Mouse (Mus musculus) CH12.LX (cell line): ENCODE data around the gene Ltb. TPM values are rescaled to one million over a fixed set of nuclear protein-coding genes. Genes with fewer than 3 reads are reported as not detected.

Experiments used
- DNase-seq: peaks from one replicate; pipeline ENCODE4 v3.0.0-alpha.2; 2013; ENCODE audit errors: extremely low read depth
- H3K27ac ChIP-seq: 2 replicates; pipeline ENCODE4 v1.5.1; 2012; ENCODE audit warnings: low read depth, mild to moderate bottlenecking, control low read depth, moderate library complexity; ENCODE audit not compliant: insufficient read depth
- H3K27me3 ChIP-seq: replicated peaks from 2 replicates; pipeline ENCODE3; 2012; ENCODE audit warnings: inconsistent platforms
- H3K36me3 ChIP-seq, 2 experiments: replicated peaks in 1 of 2; 2 replicates each; pipeline versions ENCODE3 to v1.6.1; 2012; ENCODE audit warnings: inconsistent platforms in 1 of 2, low read length in 1 of 2, mild to moderate bottlenecking in 1 of 2, mixed read lengths in 1 of 2, moderate library complexity in 1 of 2; ENCODE audit not compliant: control insufficient read depth in 1 of 2, insufficient read depth in 1 of 2
- H3K4me1 ChIP-seq, 2 experiments: 2 replicates each; pipeline ENCODE4 v1.6.1; 2012; ENCODE audit warnings: inconsistent platforms in 1 of 2, moderate library complexity in 1 of 2; ENCODE audit not compliant: insufficient read depth in 2 of 2, control insufficient read depth in 1 of 2
- H3K4me2 ChIP-seq: 2 replicates; pipeline ENCODE4 v1.6.1; 2012; ENCODE audit warnings: low read depth, mild to moderate bottlenecking, control low read depth; ENCODE audit not compliant: poor library complexity, insufficient read depth, severe bottlenecking
- H3K4me3 ChIP-seq, 3 experiments: fragments of 150-350 bp in 1 of 3; sonication (generic) in 1 of 3; replicated peaks in 1 of 3; 2 replicates each; pipeline versions ENCODE3 to v1.5.1; 2011 to 2012; ENCODE audit warnings: low read depth in 2 of 3, low read length in 2 of 3, mild to moderate bottlenecking in 2 of 3, moderate library complexity in 2 of 3, control low read depth in 1 of 3, improper control_type of control experiment in 1 of 3, inconsistent platforms in 1 of 3, mixed read lengths in 1 of 3; ENCODE audit not compliant: poor library complexity in 1 of 3
- H3K79me2 ChIP-seq: replicated peaks from 2 replicates; pipeline ENCODE4 v1.6.1; 2012; ENCODE audit warnings: mild to moderate bottlenecking, moderate library complexity; ENCODE audit not compliant: control insufficient read depth, poor library complexity, insufficient read depth, severe bottlenecking; ENCODE audit errors: extremely low read depth
- H3K9ac ChIP-seq: 2 replicates; pipeline ENCODE4 v1.6.1; 2012; ENCODE audit warnings: low read depth, mild to moderate bottlenecking, control low read depth, moderate library complexity; ENCODE audit not compliant: insufficient read depth
- H3K9me3 ChIP-seq: replicated peaks from 2 replicates; pipeline ENCODE3; 2012; ENCODE audit warnings: low read length, inconsistent platforms, mixed read lengths
- BHLHE40 ChIP-seq: IDR thresholded peaks from 2 replicates; pipeline ENCODE4 v1.6.1; 2011; ENCODE audit warnings: mild to moderate bottlenecking, low read depth, low read length, improper control_type of control experiment
- CHD2 ChIP-seq: IDR thresholded peaks from 2 replicates; pipeline ENCODE4 v1.6.1; 2011; ENCODE audit warnings: low read length, improper control_type of control experiment
- EP300 ChIP-seq: IDR thresholded peaks from 2 replicates; pipeline ENCODE4 v1.6.1; 2011; ENCODE audit warnings: low read length, improper control_type of control experiment
- ETS1 ChIP-seq: conservative IDR thresholded peaks from 2 replicates; pipeline ENCODE4 v1.6.1; 2012; ENCODE audit warnings: low read depth, mild to moderate bottlenecking, inconsistent platforms, low read length, improper control_type of control experiment, moderate library complexity
- IRF4 ChIP-seq: IDR thresholded peaks from 2 replicates; pipeline ENCODE4 v1.6.1; 2014; ENCODE audit warnings: low read depth, mild to moderate bottlenecking, inconsistent platforms, low read length, improper control_type of control experiment
- JUN ChIP-seq: IDR thresholded peaks from 2 replicates; pipeline ENCODE4 v1.6.1; 2011; ENCODE audit warnings: low read depth, mild to moderate bottlenecking, low read length, improper control_type of control experiment, moderate library complexity; ENCODE audit not compliant: insufficient read depth
- JUND ChIP-seq: conservative IDR thresholded peaks from 2 replicates; pipeline ENCODE4 v1.6.1; 2011; ENCODE audit warnings: low read depth, low read length, improper control_type of control experiment
- KAT2A ChIP-seq: IDR thresholded peaks from 2 replicates; pipeline ENCODE4 v1.6.1; 2012; ENCODE audit warnings: low read length, improper control_type of control experiment, inconsistent platforms; ENCODE audit not compliant: insufficient replicate concordance
- MAFK ChIP-seq: IDR thresholded peaks from 2 replicates; pipeline ENCODE4 v1.6.1; 2011; ENCODE audit warnings: low read length, improper control_type of control experiment; ENCODE audit not compliant: insufficient replicate concordance
- MEF2A ChIP-seq: IDR thresholded peaks from 2 replicates; pipeline ENCODE4 v1.6.1; 2014; ENCODE audit warnings: low read depth, mild to moderate bottlenecking, inconsistent platforms, low read length, improper control_type of control experiment, borderline replicate concordance
- MXI1 ChIP-seq: IDR thresholded peaks from 2 replicates; pipeline ENCODE4 v1.6.1; 2011; ENCODE audit warnings: mild to moderate bottlenecking, low read depth, low read length, improper control_type of control experiment
- MYC ChIP-seq: IDR thresholded peaks from 2 replicates; pipeline ENCODE4 v1.6.1; 2011; ENCODE audit warnings: low read depth, mild to moderate bottlenecking, improper control_type of control experiment, low read length
- NELFE ChIP-seq: IDR thresholded peaks from 2 replicates; pipeline ENCODE4 v1.6.1; 2011; ENCODE audit warnings: low read depth, low read length, improper control_type of control experiment
- SIN3A ChIP-seq: IDR thresholded peaks from 2 replicates; pipeline ENCODE4 v1.6.1; 2012; ENCODE audit warnings: low read length, improper control_type of control experiment, inconsistent platforms
- SMC3 ChIP-seq: IDR thresholded peaks from 2 replicates; pipeline ENCODE4 v1.6.1; 2011; ENCODE audit warnings: low read depth, low read length, improper control_type of control experiment
- TBP ChIP-seq: conservative IDR thresholded peaks from 2 replicates; pipeline ENCODE4 v1.6.1; 2011; ENCODE audit warnings: low read depth, low read length, improper control_type of control experiment
- TCF12 ChIP-seq: IDR thresholded peaks from 2 replicates; pipeline ENCODE4 v1.6.1; 2014; ENCODE audit warnings: low read depth, mild to moderate bottlenecking, inconsistent platforms, low read length, improper control_type of control experiment
- UBTF ChIP-seq: IDR thresholded peaks from 2 replicates; pipeline ENCODE4 v1.6.1; 2012; ENCODE audit warnings: low read depth, mild to moderate bottlenecking, inconsistent platforms, low read length, improper control_type of control experiment, moderate library complexity
- ZMIZ1 ChIP-seq: IDR thresholded peaks from 2 replicates; pipeline ENCODE4 v1.6.1; 2012; ENCODE audit warnings: low read depth, mild to moderate bottlenecking, inconsistent platforms, low read length, improper control_type of control experiment
- ZNF384 ChIP-seq: IDR thresholded peaks from 2 replicates; pipeline ENCODE4 v1.6.1; 2012; ENCODE audit warnings: low read depth, low read length, improper control_type of control experiment, inconsistent platforms
- dilution Hi-C: fragments of 300-500 bp; cut with MboI; formaldehyde crosslinking; loops from 2 replicates; pipeline ENCODE4 v1.14.3; 2020; ENCODE audit warnings: low sequenced_read_pairs; ENCODE audit not compliant: extremely low pct_unique_long_range_greater_than_20kb, extremely low pct_ligation_motif_present
- in situ Hi-C: fragments of 300-500 bp; cut with MboI; formaldehyde crosslinking; loops from 3 replicates; pipeline ENCODE4 v1.14.3; 2019; ENCODE audit warnings: low sequenced_read_pairs, low pct_ligation_motif_present, low pct_unique_long_range_greater_than_20kb, mixed read lengths
- polyA plus RNA-seq: library from polyadenylated mRNA; unstranded; fragments of >175 nt; gene quantifications from 2 replicates; pipeline ENCODE4 v1.2.1, GENCODE M21; 2012; ENCODE audit warnings: low read depth; ENCODE audit not compliant: insufficient read length
- total RNA-seq, 2 experiments: library from RNA; depleted of rRNA; stranded (reverse); fragments of 300-350 nt in 1 of 2; fragments of >200 nt in 1 of 2; gene quantifications; 2 replicates each; pipeline ENCODE4 v1.2.3; 2012 to 2014

The Ltb gene
- total and polyA plus RNA-seq, 3 experiments, result 150 to 263 (median 234) TPM

DNA sequence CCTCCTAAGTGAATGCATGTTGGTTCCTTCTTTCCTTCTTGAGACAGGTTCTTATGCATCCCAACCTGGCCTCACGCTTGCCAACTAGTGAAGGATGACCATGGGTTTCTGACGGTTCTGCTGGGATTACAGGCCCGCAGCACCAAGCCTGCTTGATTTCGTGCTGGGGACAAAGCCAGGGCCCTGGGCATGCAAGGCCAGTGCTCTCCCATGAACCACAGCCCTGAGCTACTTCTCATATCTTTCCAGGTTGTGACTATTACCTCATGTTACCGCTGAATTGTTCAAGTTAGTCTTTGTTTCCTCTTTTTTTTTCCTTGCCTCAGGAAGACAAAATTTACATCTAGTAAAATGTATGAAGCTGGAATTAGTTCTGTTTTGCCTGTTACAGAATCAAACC is 1.3 kb upstream of the Ltb start:
- H3K4me3 ChIP-seq, result no peak overlapping the region
- no peak for DNase-seq
- no peaks in the 10 kb centered on the region; the same call in 1 of the 2 replicates for H3K79me2 ChIP-seq
- no peaks in the 10 kb centered on the region for H3K36me3 ChIP-seq
- dilution Hi-C loops (no loop called here), in situ Hi-C loops (no loop called here)
- peak overlapping the region; percentile 71; the same call in 1 of the 2 replicates for H3K9ac ChIP-seq
- no peaks in the 10 kb centered on the region for H3K27me3 ChIP-seq
- peak overlapping the region; percentile 87; the same call in 1 of the 2 replicates for H3K4me2 ChIP-seq
- H3K27ac ChIP-seq, result peak overlapping the region; percentile 96
- 0 out of 2 replicates have a peak, but pooled peaks have one; percentile 57 for TF ChIP-seq MYC
- TF ChIP-seq EP300, result peak; percentile 59
- TF ChIP-seq IRF4, result peak; percentile 55; the same call in 1 of the 2 replicates
- TF ChIP-seq KAT2A, result no peak
- TF ChIP-seq ETS1, result peak; percentile 36; the same call in 1 of the 2 replicates
- peak; percentile 82 for TF ChIP-seq ZNF384
- peak; percentile 93 for TF ChIP-seq UBTF
- no peak for TF ChIP-seq ZMIZ1
- TF ChIP-seq SIN3A, result no peak
- no peak for TF ChIP-seq JUND
- TF ChIP-seq MAFK, result no peak
- TF ChIP-seq NELFE, result no peak
- peak; percentile 39; the same call in 1 of the 2 replicates for TF ChIP-seq MEF2A
- TF ChIP-seq TBP, result peak; percentile 95
- peak; percentile 46; the same call in 1 of the 2 replicates for TF ChIP-seq BHLHE40
- TF ChIP-seq TCF12, result peak; percentile 16; the same call in 1 of the 2 replicates
- TF ChIP-seq, all 38 proteins: peak for 10
- peaks cover 32 to 47% of the 10 kb centered on the region in 2 experiments for H3K4me1 ChIP-seq
- no peaks in the 10 kb centered on the region for H3K9me3 ChIP-seq

DNA sequence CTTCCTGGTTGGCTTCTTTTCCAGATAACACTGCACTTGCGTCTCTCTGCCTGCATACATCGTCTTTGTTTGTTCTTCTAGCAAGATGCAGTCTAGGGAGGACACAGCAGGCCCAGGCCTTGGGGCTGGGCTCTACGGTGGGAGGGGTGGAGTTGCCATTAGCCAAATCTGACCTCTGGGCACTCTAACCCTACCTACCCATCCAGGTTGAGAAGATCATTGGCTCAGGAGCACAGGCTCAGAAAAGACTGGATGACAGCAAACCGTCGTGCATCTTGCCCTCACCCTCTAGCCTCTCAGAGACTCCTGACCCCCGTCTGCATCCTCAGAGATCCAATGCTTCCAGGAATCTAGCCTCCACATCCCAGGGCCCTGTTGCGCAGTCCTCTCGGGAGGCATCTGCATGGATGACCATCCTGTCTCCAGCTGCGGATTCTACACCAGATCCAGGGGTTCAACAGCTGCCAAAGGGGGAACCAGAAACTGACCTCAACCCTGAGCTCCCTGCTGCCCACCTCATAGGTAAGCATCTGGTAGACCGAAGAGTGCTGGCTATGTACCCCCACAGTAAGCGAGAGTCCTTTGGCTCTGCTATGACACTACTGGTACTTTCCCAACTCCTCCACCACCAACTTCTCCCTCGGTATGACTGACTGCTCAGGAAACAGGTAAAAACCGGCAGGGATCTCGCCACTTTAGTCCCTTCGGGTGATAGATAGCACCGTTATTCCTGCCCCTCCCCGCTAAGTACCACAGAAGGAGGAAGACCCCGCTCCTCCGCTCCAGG is 798 bp downstream of the Ltb start:
- DNase-seq, result no peak
- peak overlapping the region; percentile 71 for H3K9ac ChIP-seq
- H3K36me3 ChIP-seq, result peaks cover 1 to 11% of the 10 kb centered on the region in 2 experiments
- H3K79me2 ChIP-seq, result peaks cover 12% of the 10 kb centered on the region
- H3K4me3 ChIP-seq, result peak overlapping the region; percentile 60 to 80 (median 78)
- TF ChIP-seq UBTF, result peak; percentile 59; the same call in 1 of the 2 replicates
- TF ChIP-seq MYC, result no peak
- peak; percentile 18; the same call in 1 of the 2 replicates for TF ChIP-seq MXI1
- no peak for TF ChIP-seq KAT2A
- TF ChIP-seq TCF12, result no peak
- TF ChIP-seq SIN3A, result peak; percentile 59; the same call in 1 of the 2 replicates
- TF ChIP-seq CHD2, result peak; percentile 19; the same call in 1 of the 2 replicates
- TF ChIP-seq JUND, result 0 out of 2 replicates have a peak, but pooled peaks have one; percentile 21
- no peak for TF ChIP-seq JUN
- peak; percentile 1; the same call in 1 of the 2 replicates for TF ChIP-seq SMC3
- peak; percentile 54; the same call in 1 of the 2 replicates for TF ChIP-seq EP300
- H3K27me3 ChIP-seq, result no peaks in the 10 kb centered on the region
- dilution Hi-C loops (no loop called here), in situ Hi-C loops (no loop called here)
- H3K9me3 ChIP-seq, result no peaks in the 10 kb centered on the region
- H3K27ac ChIP-seq, result peak overlapping the region; percentile 96
- peak overlapping the region; percentile 87 for H3K4me2 ChIP-seq
- peaks cover 27 to 48% of the 10 kb centered on the region in 2 experiments for H3K4me1 ChIP-seq
